Mouse (Mus musculus) frontal cortex, adult (tissue): ENCODE data around the gene Qprt.

ENCODE experiments used
- ATAC-seq: cut with Nextera tagmentation; 2 replicates; pipeline ENCODE4 v1.9.2; 2017; ENCODE audit warnings: mild to moderate bottlenecking, moderate library complexity, mixed read lengths; ENCODE audit not compliant: low TSS enrichment

Gene Qprt

DNA sequence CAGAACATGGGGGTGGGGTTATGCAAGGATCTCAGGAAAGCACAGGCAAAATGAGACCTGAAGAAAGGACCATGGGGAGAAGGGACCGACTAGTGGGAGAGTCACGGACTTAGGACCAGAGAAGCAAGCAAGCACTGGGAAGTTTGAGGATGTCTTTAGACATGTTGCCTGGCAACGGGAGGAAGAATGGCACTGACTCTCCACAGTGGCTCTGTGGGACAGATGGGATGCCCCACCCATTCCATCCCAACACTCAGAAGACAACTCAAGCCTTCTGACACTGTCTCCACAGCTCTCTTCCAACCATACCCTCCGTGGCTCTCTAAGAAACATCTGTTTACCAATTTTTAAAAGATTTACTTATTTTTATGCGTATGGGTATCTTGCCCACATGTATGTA is 11.1 kb upstream of the Qprt start:
- ATAC-seq = peak; percentile 62; the same call in 1 of the 2 replicates

DNA sequence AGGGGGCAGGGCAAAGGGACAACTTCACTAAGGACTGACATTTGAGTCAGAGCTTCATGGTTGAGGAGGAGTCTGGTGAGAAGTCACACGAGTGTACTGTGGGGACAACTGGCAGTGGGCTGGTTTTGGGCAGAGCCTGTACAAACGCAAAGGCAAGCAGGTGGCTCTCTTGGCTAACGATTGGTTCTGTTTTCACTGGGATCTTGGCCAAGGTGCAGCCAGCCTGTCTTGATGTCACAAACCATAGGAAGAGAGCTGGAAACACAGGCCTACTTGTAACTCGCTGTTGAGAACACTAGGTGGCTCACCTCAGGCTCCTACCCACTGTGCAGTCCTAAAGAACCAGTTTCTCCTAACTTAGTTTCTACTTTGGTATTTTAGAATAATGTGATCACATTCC is 7.6 kb upstream of the Qprt start:
- ATAC-seq = peak; percentile 84

DNA sequence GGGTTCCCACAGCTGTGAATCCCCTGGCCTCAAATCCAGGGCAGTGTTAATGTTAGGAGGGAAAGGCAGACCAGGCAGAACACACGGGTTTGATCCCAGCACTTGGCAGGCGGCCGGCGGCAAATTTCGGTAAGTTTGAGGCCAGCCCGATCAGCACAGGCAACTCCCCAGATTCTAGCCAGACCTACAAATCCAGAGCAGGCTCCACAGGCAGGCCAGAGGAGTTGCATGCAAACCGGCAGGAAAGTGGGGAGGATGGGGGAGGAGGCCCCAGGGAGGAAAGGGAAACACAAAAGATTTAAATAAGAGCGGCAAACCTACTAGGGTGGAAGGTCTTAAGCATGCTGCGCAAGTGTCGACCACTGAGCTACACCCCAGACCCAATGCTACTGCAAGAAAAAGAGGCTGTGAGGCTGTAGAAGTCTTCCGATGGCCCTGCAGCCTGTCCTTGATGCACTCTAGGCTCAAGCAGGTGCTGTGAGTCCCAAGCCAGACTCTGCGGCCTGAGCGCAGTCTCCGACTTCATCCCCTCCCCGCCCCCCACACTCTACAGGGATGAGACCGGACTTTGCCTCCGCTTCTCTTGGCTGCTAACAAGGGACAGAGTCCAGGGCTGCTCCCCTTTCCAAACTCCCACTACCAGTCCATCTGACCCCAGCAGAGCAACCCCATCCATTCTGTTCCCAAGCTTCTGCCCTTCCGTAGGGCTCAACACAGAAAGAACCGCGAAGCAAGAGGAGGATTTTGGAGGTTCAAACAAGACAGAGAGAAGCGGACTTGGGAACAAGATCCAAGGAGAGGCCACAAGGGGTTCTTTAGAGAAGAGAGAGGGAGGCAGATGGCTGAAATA is 740 bp downstream of the Qprt start:
- ATAC-seq = no peak

DNA sequence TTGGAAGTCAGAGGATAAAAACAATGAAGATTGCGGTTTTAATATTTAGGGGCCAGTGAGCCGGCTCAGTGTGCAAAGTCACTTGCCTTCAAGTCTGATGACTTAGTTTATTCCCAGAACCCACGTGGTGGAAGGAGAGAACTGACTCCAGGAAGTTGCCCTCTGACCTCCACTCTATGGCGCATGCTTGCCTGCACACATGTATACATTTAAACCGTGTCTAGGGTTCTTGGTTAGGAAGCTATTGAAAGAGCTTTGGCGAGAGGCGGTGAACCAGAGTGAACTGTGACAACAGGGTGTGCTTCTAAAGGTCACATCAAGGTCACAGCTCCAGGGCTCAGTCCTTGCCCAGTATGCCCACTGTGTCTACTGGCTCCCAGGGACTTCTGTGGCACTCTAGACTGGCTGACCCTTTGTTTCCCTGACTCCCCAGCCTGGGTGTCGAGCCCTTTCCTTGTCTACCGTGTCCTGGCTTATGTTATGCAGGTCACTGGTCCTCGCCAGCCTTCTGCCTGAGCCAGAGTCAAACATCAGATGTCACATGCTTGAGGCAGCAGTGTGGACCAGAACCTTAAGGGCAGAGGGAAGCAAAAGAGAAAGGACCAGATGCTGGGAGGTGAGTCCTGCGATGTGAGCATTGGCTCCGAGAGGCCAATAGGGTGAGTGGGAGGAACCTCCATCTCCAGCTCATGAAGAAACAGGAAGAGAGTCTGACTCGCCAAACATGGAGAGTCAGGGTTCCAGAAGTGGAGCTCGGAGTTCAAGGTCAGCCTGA is 3.2 kb downstream of the Qprt start:
- ATAC-seq = no peak

DNA sequence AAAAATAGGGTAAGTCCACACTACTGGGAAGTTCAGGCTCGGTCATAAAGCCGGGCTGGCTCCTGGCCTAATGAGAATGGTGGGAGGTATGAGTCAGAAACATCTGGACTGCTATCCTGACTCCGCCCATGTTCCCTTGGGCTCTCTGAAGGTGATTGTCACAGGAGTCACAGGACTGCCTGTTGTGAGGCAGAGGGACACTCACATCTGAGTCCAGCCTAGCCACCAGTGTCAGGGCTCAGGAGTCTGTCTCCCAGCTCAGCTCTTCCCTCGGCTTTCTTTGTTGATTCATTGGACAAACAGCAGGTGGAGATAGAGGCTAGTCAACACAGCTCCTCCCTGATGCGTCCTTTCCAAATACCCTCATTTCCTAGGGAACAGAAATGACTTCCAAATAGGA is 4.1 kb downstream of the Qprt start:
- no peak; the same call in 1 of the 2 replicates for ATAC-seq

DNA sequence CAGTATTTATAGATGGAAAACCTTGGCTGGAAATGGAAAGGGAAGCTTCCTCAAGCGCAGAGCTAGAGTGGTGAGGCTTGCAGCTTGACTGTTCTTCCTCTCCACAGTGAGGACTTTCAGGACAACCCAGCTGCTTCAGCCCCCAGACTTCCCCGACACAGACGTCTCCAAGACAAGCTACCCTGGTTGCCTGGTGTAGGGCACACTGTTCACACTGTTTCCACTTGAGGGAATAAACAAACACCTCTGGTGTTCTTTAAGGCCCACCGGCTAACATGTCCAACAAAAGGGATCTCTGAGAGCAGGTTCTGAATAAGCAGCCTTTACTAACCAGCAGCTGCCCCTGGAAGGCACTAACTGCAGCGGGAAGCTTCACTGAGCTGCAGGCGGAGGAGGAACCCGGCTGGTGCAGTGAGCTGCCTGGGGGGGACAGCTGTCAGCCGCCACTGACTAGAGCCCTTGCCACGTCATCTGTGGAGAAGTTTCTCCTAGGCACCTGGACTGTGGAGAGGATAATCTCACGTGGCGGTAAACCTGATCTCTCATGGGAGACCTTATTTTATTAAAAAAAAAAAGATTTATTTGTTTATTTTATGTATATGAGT is 5.6 kb downstream of the Qprt start:
- peak; percentile 18; the same call in 1 of the 2 replicates for ATAC-seq

DNA sequence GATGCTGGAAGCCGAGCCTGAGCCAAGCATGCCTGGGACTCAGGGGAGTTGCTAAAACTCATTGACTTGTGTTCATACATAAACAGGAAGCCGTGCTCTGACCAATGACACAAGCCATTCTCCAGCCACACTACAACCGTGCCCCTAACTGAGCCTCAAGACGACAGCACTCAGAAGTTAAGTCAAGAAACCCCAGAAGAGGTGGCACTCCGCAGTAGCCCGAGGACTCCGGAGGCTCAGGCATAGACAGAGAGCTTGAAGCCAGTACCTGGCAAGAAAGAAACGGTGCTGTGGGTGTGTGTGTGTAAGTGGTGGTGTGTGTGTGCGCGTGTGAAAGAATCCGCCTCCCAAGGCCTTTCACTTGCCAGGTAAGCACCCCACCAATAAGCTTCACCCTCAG is 7.1 kb downstream of the Qprt start:
- ATAC-seq = no peak

DNA sequence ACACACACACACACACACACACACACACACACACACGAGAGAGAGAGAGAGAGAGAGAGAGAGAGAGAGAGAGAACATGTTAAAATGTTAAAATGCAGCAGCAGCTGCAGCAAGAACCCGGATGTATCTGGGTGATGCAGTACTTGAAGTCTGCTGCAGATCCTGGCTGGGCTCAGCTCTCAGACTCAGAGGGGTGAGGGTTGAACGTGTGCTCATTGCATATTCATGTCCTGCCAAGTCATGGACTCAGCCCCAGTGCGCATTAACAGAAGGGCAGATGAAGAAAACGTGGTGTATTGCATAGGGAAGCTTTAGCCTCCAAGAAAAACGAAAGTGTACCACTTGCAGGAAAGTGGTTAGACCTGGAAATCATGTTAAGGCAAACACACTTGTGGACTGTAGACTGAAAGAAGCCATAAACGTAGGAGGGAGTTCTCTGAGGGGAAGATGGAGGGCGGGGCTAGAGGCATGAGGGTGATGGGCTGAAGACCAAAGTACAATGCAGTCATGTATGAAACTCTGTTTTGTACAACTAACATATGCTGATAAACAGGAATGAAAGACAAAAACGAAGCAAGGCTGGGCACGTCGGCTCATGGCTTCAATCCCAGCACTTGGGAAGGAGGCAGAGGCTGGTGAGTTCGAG is 8.3 kb downstream of the Qprt start:
- ATAC-seq = no peak

DNA sequence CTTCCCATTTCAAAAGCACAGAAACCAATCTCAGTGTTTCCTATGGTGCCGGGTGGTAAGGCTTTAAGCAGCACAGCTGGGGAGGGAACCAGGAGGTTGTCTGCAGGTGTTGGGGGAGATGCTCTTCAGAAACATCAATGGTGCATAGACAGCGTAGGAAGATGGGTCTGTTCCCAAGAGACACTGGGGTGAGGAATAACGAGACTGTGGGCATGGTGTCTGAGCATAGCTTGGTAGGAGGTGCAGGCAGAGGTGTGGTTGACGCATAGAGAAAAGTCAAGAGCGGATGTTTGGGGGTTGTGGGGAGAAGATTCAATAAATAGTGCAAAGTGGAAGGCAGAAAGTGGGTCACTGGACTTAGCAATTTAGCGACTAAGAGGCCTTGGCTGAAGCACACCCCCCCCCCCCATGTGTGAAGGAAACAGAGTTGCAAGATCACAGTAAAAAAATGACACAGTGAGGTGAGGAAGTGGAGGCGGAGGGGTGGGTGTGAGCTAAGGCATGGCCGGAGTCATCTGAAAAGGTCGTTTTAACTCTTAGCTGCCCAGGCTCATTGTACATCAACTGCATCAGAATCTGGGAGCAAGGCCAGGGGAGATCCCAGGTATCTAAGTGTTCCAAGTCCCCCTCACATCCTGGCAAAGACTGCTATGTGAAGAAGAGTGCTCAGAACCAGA is 9.0 kb downstream of the Qprt start:
- ATAC-seq = no peak

DNA sequence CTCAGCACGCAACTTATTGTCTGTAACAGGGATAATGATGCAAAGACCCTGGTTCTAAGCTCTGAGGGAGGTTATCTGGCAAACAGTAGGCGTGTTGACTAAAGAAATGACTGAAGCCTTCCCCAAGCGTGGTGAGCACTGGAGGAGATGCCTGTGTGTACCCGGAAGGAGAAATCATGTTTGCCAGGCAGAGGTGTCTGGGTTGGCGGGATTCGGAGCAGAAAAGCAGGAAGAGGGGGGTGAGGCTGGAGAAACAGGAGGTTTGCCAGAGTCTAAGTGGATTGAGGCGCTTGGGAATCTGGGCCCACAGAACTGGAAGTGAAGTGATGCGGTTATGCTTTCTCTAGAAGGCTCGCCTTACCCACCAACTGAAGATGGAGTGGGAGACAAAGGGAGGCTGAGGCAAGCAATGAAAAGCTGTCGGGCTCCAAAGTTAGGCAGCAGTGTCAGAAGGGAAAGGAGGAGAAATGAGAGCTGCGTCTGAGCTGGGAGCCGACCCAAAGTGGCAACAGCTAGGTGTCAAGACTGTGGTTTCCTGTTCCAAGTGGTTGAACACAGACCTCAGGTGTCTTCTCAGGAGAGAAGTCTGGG is 9.7 kb downstream of the Qprt start:
- peak; percentile 45; the same call in 1 of the 2 replicates for ATAC-seq

DNA sequence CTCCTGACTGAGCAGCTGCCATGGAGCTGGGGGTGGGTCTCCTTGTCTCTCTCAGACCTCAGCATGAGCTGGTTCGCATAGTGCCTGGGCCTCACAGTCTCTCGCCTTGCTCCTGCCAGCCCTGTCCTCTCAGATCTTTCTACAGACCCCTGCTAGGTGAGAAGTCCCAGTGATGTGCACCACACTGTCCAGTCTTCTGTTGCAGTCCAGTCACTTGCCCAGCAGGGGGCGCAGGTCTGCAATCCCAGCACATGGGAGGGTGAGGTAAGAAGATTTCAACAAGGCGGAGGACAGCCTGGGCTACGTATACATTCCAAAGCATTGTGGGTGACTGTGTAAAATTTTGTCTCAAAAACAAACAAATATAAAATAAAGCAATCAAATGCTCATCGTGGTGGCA is 10.6 kb downstream of the Qprt start:
- no peak for ATAC-seq

DNA sequence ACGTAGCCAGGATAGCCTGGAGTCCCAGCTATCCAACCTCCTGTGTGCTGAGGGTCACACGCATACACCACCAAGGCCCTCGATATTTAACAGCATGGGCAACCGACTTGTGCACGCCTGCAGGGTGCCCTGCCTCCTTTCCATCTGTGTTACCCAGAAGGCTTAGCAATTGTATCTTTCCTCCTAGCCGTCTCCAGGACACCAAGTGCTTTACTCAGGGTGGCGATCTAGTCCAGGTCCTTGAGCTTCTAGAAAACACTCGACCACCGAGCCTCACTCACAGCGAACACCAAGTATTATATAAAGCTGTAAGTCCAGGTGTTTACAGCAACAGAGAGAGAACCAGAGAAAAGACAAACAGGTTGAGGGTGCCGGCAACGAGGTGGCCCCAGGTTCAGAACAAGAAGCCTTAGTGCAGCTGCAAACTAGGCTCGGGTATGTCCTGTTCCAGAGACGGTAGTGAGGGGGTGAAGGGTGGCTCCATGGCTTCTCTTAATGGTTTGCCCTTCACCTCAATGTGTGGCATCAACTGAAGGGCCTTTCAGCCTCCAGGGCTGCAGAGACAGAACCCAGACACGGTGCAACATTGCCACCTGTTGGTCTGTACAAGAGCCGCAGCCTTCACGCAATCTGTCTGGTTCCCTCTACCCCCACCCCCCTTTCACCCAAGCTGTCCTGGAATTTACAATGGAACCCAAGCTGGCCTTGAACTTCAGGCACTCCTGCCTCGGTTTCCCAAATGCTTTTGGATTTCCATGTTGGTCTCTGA is 11.6 kb downstream of the Qprt start:
- ATAC-seq = peak; percentile 66; the same call in 1 of the 2 replicates

DNA sequence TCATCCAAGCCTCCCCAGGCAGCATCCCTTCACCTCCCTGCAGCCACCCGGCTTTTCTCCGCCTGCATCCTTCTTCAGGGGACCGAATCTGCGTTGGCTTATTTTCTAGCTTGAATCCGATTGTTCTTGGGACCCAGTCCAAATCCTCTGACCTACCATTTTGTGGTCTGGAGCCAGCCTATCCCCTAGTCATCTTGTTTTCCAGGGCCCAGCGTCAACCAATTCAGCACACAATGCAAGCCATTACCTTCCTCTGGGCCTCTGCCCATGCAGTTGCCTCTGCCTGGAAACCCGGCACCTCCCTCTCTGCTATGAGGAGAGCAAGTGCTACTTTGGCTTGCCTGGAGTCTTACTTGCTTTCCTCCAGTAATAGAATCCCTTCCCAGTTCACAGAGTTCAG is 16.5 kb downstream of the Qprt start:
- no peak for ATAC-seq

DNA sequence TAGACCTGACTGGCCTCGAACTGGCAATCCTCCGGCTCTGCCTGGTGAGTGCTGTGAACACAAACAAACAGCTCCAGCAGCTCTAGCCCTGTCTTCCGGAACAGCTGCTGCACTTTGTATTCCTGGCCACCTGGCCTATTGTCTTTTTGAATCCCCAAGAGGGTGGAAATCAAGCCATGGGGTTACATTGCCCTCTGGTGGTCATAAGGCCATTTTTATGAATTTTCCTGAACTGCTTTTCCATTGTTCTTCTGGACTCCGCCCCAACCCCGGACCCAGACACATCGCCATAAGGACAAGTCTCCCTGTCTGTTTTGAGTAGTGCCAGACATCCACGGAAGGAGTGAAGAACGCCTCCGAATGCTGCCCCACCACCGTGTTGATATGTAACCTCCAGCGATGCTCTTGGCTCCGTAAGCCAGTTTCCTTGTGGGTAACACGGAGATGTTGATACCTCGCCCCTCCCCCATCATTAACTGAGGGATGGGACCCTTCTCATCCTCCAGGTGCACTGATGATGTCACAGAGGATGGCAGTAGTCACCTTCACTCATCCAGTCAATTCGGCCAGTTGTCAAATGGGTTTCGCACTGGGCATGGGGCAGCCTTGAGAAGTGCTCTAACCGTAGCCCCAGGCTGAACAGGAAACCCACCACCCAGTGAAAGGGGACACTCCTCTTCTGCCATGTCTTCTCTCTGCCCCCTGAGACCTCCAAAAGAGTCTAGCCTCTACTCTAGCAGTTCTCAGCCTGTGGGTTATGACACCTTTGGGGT is 17.3 kb downstream of the Qprt start:
- peak; percentile 62 for ATAC-seq

DNA sequence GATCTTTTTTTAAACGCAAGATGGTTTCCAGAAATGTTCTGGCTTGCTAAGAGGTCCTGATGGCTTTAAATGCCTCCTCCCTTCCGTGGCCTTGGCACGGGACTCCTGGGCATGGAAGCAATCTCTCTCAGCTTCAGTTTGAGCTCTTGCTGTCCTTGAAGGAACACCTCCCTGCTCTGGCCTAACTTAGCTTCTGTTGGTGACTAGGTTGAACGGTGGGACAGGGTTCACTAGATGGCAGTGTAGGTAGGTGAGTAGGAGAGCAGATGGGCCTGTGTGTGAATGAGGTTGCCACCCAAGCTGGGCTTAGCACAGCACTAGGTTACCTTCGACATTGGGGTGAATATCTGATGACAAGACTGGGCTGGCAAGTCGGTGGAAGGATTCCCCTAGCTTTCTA is 18.1 kb downstream of the Qprt start:
- no peak for ATAC-seq

DNA sequence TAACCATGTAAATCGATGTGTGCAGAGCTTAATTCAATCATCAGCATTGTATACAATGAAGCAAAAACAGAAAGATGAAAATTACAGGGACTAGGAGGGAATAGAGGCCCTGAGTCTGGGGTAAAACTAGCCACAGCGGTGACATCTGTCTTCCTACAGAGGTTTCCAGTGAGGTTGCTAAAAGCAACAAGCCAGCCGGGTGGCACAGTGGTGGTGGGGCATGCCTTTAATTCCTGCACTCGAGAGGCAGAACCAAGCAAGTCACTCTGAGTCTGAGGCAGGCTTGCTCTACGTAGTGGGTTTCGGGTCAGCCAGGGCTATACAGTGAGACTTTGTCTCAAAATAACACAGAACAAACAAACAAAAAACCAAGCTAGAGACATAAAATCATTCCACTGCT is 19.9 kb downstream of the Qprt start:
- ATAC-seq = no peak

DNA sequence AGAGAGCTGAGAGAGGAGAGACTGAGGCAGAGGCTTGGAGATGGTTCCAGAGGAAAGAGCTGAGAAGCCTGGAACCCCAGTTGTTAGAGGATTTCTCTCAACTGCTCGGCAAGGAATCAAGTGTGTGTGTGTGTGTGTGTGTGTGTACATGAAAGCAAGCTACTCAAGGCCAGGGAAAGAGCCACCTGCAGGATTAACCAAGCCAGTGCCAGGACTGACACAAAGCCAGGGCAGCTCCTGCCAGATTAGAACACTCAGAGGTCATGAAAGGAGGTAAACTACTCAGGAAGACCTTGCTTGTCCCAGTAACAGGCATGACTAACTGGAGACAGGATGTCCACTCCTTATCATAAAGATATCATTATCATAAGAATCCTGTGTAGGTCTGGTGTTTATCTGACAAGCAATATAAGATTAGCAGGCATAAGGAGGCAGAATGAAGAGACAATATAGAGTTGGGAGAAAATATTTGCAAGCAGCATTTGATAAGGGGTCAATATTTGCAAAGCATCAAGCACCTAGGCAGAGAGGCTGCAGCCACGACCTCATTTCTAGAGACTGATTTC is 20.5 kb downstream of the Qprt start:
- ATAC-seq = no peak

DNA sequence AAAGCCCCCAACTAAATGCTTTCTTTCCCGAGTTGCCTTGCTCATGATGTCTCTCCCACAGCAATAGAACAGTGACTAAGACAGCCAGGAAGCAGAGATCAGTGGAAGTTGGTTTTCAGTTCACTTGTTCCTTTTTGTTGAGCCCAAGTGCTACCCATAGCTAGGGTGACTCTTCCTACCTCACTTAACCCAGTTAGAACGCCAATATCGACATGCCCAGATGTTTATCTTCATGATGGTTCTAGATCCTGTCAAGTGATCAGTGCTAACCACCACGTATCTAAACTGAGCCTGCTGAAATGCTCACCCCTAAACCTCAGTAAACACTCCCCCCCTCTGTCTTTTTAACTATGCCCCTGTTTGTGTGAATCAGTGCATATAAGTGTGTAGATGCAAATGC is 22.5 kb downstream of the Qprt start:
- no peak for ATAC-seq

DNA sequence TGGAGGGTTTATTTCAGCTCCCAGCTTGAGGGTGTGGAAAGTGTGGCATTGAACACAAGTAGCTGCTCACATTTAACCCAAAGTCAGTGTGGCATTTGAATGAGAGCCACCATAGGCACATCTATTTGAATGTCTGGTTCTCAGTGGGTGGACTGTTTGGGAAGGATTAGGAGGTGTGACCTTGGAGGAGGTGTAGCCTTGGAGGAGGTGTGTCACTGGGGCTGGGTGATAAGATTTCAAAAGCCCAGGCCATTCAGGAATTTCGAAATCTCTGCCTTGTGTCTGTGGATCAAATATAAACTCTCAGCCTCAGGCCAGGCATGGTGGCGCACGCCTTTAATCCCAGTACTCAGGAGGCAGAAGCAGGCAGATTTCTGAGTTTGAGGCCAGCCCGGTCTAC is 23.1 kb downstream of the Qprt start:
- ATAC-seq = no peak
